Mouse (Mus musculus) stomach, postnatal 0 days (tissue): Measurements from ENCODE around the gene Spata18.

Experiments
- CTCF ChIP-seq: IDR thresholded peaks from 2 replicates; pipeline ENCODE4 v1.5.1; 2016; ENCODE audit warnings: antibody characterized with exemption, low read depth, mild to moderate bottlenecking, moderate library complexity
- EP300 ChIP-seq: optimal IDR thresholded peaks from 2 replicates; pipeline ENCODE3; 2016; ENCODE audit warnings: antibody characterized with exemption

DNA sequence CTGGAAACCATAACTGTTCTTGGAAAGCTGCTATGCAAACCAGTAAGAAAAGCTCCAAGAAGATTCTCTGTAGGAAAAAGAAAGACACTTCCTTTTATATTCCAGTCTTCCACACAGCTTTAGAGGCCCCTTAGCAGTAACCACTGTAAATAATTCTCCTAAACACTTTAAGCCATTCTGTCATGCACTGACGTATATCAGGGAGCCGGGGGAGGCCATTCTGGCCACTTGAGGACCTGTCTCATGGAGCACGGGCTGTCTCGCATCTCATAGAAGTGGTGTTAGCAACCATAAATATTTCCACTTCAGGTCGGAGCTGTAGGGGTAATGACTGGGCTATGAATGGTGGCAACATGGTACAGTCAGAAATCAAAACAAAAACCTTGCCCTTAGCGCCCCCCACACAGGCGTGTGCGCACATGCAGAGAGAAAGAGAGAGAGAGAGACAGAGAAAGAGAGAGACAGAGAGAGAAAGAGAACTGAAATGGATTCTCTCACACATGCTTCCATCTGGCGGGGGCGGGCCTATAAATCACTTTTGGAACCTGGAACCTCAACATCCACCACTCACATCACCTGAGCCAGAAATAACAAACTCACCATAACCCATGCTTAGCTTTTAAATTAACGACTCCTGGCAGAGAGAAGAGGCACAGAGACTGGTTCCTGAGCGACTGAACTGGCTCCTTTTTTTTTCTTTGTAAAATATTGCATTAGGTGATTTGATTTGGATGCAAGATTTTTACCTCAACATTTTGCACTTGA is 50.9 kb downstream of the Spata18 start:
- no peak for TF ChIP-seq CTCF
- no peak for TF ChIP-seq EP300
